Mouse (Mus musculus): ENCODE results near the gene Serbp1.
A peak's percentile ranks its signal among the peaks of the same experiment; 100 is the strongest.
"Not testable (repeated sequence)": the region's sequence is repeated elsewhere in the genome, so short reads cannot be mapped to it uniquely, and the experiment has no call there.

Serbp1 gene

GRCm38 (mm10) chr6:67237977-67238376, at the start of gene Serbp1:
Gene Serbp1, plus strand, starts transcription at chr6:67238176.
- no peak for ATAC-seq (ENCODE audit: insufficient number of reproducible peaks, low FRiP score, low TSS enrichment)

- ATAC-seq (ENCODE audit: insufficient number of reproducible peaks, low FRiP score, low TSS enrichment), result no peak
Observed at GRCm38 (mm10) chr6:67193591-67193990, 44.4 kb upstream of the Serbp1 start.

- ATAC-seq (ENCODE audit: insufficient number of reproducible peaks, low FRiP score, low TSS enrichment), result no peak
Observed at GRCm38 (mm10) chr6:67194606-67195005, 43.4 kb upstream of the Serbp1 start.

- no peak for ATAC-seq (ENCODE audit: insufficient number of reproducible peaks, low FRiP score, low TSS enrichment)
Observed at GRCm38 (mm10) chr6:67195148-67195611, 42.8 kb upstream of the Serbp1 start.

- ATAC-seq (ENCODE audit: insufficient number of reproducible peaks, low FRiP score, low TSS enrichment), result no peak
Observed at GRCm38 (mm10) chr6:67196821-67197220, 41.2 kb upstream of the Serbp1 start.

GRCm38 (mm10) chr6:67198085-67198484, 39.9 kb upstream of the Serbp1 start:
- ATAC-seq (ENCODE audit: insufficient number of reproducible peaks, low FRiP score, low TSS enrichment), result no peak

- ATAC-seq (ENCODE audit: insufficient number of reproducible peaks, low FRiP score, low TSS enrichment), result peak; percentile 87
Observed at GRCm38 (mm10) chr6:67200715-67201322, 37.2 kb upstream of the Serbp1 start.

- ATAC-seq (ENCODE audit: insufficient number of reproducible peaks, low FRiP score, low TSS enrichment), result no peak
Observed at GRCm38 (mm10) chr6:67205081-67206037, 32.6 kb upstream of the Serbp1 start.

- ATAC-seq (ENCODE audit: insufficient number of reproducible peaks, low FRiP score, low TSS enrichment), result no peak
Observed at GRCm38 (mm10) chr6:67212362-67212761, 25.6 kb upstream of the Serbp1 start.

GRCm38 (mm10) chr6:67213429-67214098, 24.4 kb upstream of the Serbp1 start:
- ATAC-seq (ENCODE audit: insufficient number of reproducible peaks, low FRiP score, low TSS enrichment), result no peak

GRCm38 (mm10) chr6:67217402-67217801, 20.6 kb upstream of the Serbp1 start:
- no peak for ATAC-seq (ENCODE audit: insufficient number of reproducible peaks, low FRiP score, low TSS enrichment)

- ATAC-seq (ENCODE audit: insufficient number of reproducible peaks, low FRiP score, low TSS enrichment), result no peak
Observed at GRCm38 (mm10) chr6:67217846-67218245, 20.1 kb upstream of the Serbp1 start.

GRCm38 (mm10) chr6:67218566-67218965, 19.4 kb upstream of the Serbp1 start:
- ATAC-seq (ENCODE audit: insufficient number of reproducible peaks, low FRiP score, low TSS enrichment), result no peak

- not testable (repeated sequence) for ATAC-seq (ENCODE audit: insufficient number of reproducible peaks, low FRiP score, low TSS enrichment)
Observed at GRCm38 (mm10) chr6:67219931-67220330, 18.0 kb upstream of the Serbp1 start.

GRCm38 (mm10) chr6:67220731-67221130, 17.2 kb upstream of the Serbp1 start:
- no peak for ATAC-seq (ENCODE audit: insufficient number of reproducible peaks, low FRiP score, low TSS enrichment)

GRCm38 (mm10) chr6:67223082-67223481, 14.9 kb upstream of the Serbp1 start:
- no peak for ATAC-seq (ENCODE audit: insufficient number of reproducible peaks, low FRiP score, low TSS enrichment)

GRCm38 (mm10) chr6:67223499-67223898, 14.5 kb upstream of the Serbp1 start:
- ATAC-seq (ENCODE audit: insufficient number of reproducible peaks, low FRiP score, low TSS enrichment), result no peak

- ATAC-seq (ENCODE audit: insufficient number of reproducible peaks, low FRiP score, low TSS enrichment), result no peak
Observed at GRCm38 (mm10) chr6:67226286-67226685, 11.7 kb upstream of the Serbp1 start.

- ATAC-seq (ENCODE audit: insufficient number of reproducible peaks, low FRiP score, low TSS enrichment), result peak; percentile 79
Observed at GRCm38 (mm10) chr6:67228459-67229107, 9.4 kb upstream of the Serbp1 start.

GRCm38 (mm10) chr6:67229521-67229920, 8.5 kb upstream of the Serbp1 start:
- no peak for ATAC-seq (ENCODE audit: insufficient number of reproducible peaks, low FRiP score, low TSS enrichment)

Measured in cerebellum, adult (tissue).